Mouse (Mus musculus) embryo, embryonic 11.5 days (tissue): Measurements from ENCODE around the gene Ccr10.
"Not testable (repeated sequence)": the region's sequence is repeated elsewhere in the genome, so short reads cannot be mapped to it uniquely, and the experiment has no call there.

Experiments used
- DNase-seq: peaks from one replicate; pipeline ENCODE4 v3.0.0-alpha.2; 2012; ENCODE audit warnings: low read depth, low spot score

The Ccr10 gene

GRCm38 (mm10) chr11:101125008-101125407, 50.2 kb downstream of the Ccr10 start:
- not testable (repeated sequence) for DNase-seq

GRCm38 (mm10) chr11:101124494-101124893, 50.7 kb downstream of the Ccr10 start:
- DNase-seq, result not testable (repeated sequence)
